Mouse (Mus musculus) ES-E14 (cell line): ENCODE data around the gene Tbc1d16. TPM values are rescaled to one million over a fixed set of nuclear protein-coding genes. Genes with fewer than 3 reads are reported as not detected.

ENCODE experiments used
- DNase-seq: peaks from one replicate; pipeline ENCODE4 v3.0.0-alpha.2; 2013; ENCODE audit warnings: low read depth, low spot score
- H3K27ac ChIP-seq: 2 replicates; pipeline ENCODE4 v1.5.1; 2012; ENCODE audit warnings: low read depth, mild to moderate bottlenecking, low read length, moderate library complexity, mixed read lengths; ENCODE audit not compliant: poor library complexity, insufficient read depth, severe bottlenecking
- H3K36me3 ChIP-seq: 2 replicates; pipeline ENCODE4 v1.6.1; 2012; ENCODE audit warnings: mild to moderate bottlenecking, low read length, moderate library complexity, mixed read lengths; ENCODE audit not compliant: control insufficient read depth, poor library complexity, insufficient read depth, severe bottlenecking
- H3K4me1 ChIP-seq, 2 experiments: fragments of 150-350 bp in 1 of 2; sonication (generic) in 1 of 2; 2 replicates each; pipeline ENCODE4 v1.6.1; 2012; ENCODE audit warnings: low read length in 2 of 2, mild to moderate bottlenecking in 1 of 2, mixed read lengths in 1 of 2; ENCODE audit not compliant: control insufficient read depth in 2 of 2, insufficient read depth in 2 of 2, poor library complexity in 1 of 2
- H3K4me3 ChIP-seq, 2 experiments: fragments of 150-350 bp in 1 of 2; sonication (generic) in 1 of 2; 2 replicates each; pipeline ENCODE4 v1.5.1; 2012; ENCODE audit warnings: low read length in 2 of 2, low read depth in 1 of 2, mild to moderate bottlenecking in 1 of 2, mixed read lengths in 1 of 2; ENCODE audit not compliant: insufficient read depth in 1 of 2, poor library complexity in 1 of 2, severe bottlenecking in 1 of 2
- H3K9ac ChIP-seq: 2 replicates; pipeline ENCODE4 v1.6.1; 2012; ENCODE audit warnings: low read depth, mild to moderate bottlenecking, low read length, mixed read lengths; ENCODE audit not compliant: poor library complexity, insufficient read depth, severe bottlenecking
- H3K9me3 ChIP-seq: fragments of 150-350 bp; sonication (generic); 2 replicates; pipeline ENCODE4 v1.6.1; 2012; ENCODE audit warnings: low read depth, mild to moderate bottlenecking, low read length; ENCODE audit not compliant: control insufficient read depth, insufficient read depth
- CHD2 ChIP-seq: IDR thresholded peaks from 2 replicates; pipeline ENCODE4 v1.6.1; 2014; ENCODE audit warnings: mild to moderate bottlenecking, low read depth, low read length, inconsistent platforms
- HCFC1 ChIP-seq: IDR thresholded peaks from 2 replicates; pipeline ENCODE4 v1.6.1; 2012; ENCODE audit warnings: low read length, inconsistent platforms, borderline replicate concordance; ENCODE audit not compliant: insufficient read depth
- MAFK ChIP-seq: IDR thresholded peaks from 2 replicates; pipeline ENCODE4 v1.6.1; 2014; ENCODE audit warnings: mild to moderate bottlenecking, low read depth, low read length, inconsistent platforms; ENCODE audit not compliant: insufficient read depth
- ZC3H11A ChIP-seq: IDR thresholded peaks from 2 replicates; pipeline ENCODE4 v1.6.1; 2012; ENCODE audit warnings: low read depth, mild to moderate bottlenecking, inconsistent platforms, low read length, borderline replicate concordance
- ZNF384 ChIP-seq: IDR thresholded peaks from 2 replicates; pipeline ENCODE4 v1.6.1; 2012; ENCODE audit warnings: low read depth, low read length, inconsistent platforms
- in situ Hi-C, 2 experiments: fragments of 600-800 bp; cut with MboI; formaldehyde crosslinking; loops; one replicate each; pipeline ENCODE4 v1.15.1; 2025; ENCODE audit warnings: low sequenced_read_pairs in 2 of 2, inconsistent platforms in 1 of 2; ENCODE audit not compliant: unreplicated experiment in 2 of 2
- total RNA-seq: library from RNA; depleted of rRNA; stranded (reverse); fragments of 300-350 nt; gene quantifications from 2 replicates; pipeline ENCODE4 v1.2.3, GENCODE M21; 2012

Tbc1d16 gene
- total RNA-seq, 1 experiment, result 6.3 TPM

- Histone ChIP-seq H3K36me3 (no peaks in the 10 kb centered on the region), H3K9me3 (no peaks in the 10 kb centered on the region), H3K9ac (no peak overlapping the region), H3K4me1 (peaks cover 4 to 14% of the 10 kb centered on the region in 2 experiments; a peak in 3 of 4 replicates), H3K4me3 (no peak overlapping the region), H3K27ac (no peak overlapping the region)
- no peak for TF ChIP-seq MAFK
- TF ChIP-seq CHD2, result no peak
- TF ChIP-seq ZC3H11A, result no peak
- TF ChIP-seq HCFC1, result no peak
- in situ Hi-C loops, result no loop called here
- no peak for DNase-seq
Observed at GRCm38 (mm10) chr11:119180824-119181582, 47.3 kb downstream of the Tbc1d16 start.

GRCm38 (mm10) chr11:119178317-119178716 lies 50.0 kb downstream of the Tbc1d16 start:
- Histone ChIP-seq H3K27ac (no peak overlapping the region), H3K9ac (no peak overlapping the region), H3K4me1 (peaks cover 0 to 2% of the 10 kb centered on the region in 2 experiments; a peak in 1 of 4 replicates), H3K9me3 (no peaks in the 10 kb centered on the region), H3K36me3 (no peaks in the 10 kb centered on the region), H3K4me3 (no peak overlapping the region)
- no peak for TF ChIP-seq CHD2
- no peak for TF ChIP-seq ZC3H11A
- TF ChIP-seq ZNF384, result no peak
- no peak for TF ChIP-seq HCFC1
- no peak for TF ChIP-seq MAFK
- in situ Hi-C loops, result no loop called here
- no peak for DNase-seq

DNA sequence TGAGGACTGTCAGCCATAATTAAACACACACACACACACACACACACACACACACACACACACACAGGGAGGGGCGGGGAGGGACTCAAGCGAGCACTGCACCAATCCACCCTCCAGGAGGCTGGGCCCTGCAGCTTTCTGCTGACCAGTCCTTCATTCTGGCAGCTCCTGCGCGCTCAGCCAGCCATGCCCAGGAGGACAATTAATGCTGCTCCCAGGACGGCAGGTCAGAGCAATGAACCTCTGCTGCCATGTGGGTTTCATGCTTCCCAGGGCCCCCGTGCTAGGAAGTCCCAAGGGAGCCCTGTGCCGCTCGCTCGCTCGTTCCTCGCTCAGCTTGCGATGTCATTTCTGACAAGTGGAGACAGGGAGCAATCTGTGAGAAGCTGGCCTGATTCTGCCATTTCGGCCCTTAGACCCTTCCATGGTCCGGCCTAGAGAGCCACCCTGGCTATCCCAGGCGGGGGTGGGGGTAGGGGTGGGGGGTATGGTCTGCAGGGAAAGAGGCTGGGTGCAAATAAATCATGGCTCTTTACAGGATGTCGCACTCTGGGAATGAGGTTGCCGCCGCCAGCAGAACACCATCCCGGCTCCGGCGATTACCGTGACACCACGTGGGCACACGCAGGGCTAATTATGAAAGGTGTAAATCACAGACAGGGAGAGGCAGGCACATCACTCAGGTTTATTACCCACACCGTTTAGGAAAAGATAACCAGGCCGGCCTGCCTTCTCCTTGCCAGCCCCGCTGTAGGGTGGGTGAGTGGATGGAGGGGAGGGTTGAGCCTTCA lies 51.7 kb downstream of the Tbc1d16 start:
- no peak overlapping the region for H3K27ac ChIP-seq
- H3K36me3 ChIP-seq, result no peaks in the 10 kb centered on the region
- TF ChIP-seq ZNF384, result no peak
- no peak for TF ChIP-seq ZC3H11A
- no peak for TF ChIP-seq CHD2
- TF ChIP-seq HCFC1, result no peak
- TF ChIP-seq MAFK, result no peak
- no peak overlapping the region for H3K9ac ChIP-seq
- no peaks in the 10 kb centered on the region for H3K4me1 ChIP-seq
- in situ Hi-C loops, result no loop called here
- no peak for DNase-seq
- no peaks in the 10 kb centered on the region for H3K9me3 ChIP-seq
- H3K4me3 ChIP-seq, result no peak overlapping the region

DNA sequence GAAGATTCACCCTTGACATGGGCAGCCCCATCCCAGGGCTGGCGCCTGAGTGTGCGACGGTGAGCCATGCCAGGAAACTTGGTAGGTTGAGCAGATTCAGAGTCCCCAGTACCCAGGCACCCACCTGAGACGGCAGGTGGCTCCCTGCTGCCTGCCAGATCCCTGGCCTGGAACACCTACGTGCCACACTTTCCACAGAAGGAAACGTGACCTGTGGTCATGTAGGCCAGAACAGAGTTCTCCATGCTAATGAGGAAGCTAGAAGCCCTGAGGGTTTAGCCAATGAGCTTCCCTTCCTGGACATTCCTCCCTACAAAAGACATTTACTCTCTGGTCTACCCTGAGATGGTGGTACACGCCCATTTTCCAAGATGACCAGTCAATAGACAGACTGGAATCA lies 56.7 kb downstream of the Tbc1d16 start:
- DNase-seq, result no peak
- in situ Hi-C loops, result no loop called here
- H3K27ac ChIP-seq, result no peak overlapping the region
- no peaks in the 10 kb centered on the region for H3K4me1 ChIP-seq
- H3K9ac ChIP-seq, result no peak overlapping the region
- no peaks in the 10 kb centered on the region for H3K9me3 ChIP-seq
- no peak overlapping the region for H3K4me3 ChIP-seq
- TF ChIP-seq CHD2, result no peak
- TF ChIP-seq MAFK, result no peak
- TF ChIP-seq ZNF384, result no peak
- no peak for TF ChIP-seq HCFC1
- no peak for TF ChIP-seq ZC3H11A
- H3K36me3 ChIP-seq, result no peaks in the 10 kb centered on the region
